Mouse (Mus musculus) layer of hippocampus, adult 9-11 months (tissue): Measurements from ENCODE around the gene Cideb.
A peak's percentile ranks its signal among the peaks of the same experiment; 100 is the strongest.

Source experiments
- DNase-seq: peaks from one replicate; pipeline ENCODE4 v3.0.0; 2022

Cideb gene

GRCm38 (mm10) chr14:55758363-55758784 is at the start of gene Cideb:
Gene Cideb, minus strand, starts transcription at chr14:55758458.
- DNase-seq, result no peak

DNA sequence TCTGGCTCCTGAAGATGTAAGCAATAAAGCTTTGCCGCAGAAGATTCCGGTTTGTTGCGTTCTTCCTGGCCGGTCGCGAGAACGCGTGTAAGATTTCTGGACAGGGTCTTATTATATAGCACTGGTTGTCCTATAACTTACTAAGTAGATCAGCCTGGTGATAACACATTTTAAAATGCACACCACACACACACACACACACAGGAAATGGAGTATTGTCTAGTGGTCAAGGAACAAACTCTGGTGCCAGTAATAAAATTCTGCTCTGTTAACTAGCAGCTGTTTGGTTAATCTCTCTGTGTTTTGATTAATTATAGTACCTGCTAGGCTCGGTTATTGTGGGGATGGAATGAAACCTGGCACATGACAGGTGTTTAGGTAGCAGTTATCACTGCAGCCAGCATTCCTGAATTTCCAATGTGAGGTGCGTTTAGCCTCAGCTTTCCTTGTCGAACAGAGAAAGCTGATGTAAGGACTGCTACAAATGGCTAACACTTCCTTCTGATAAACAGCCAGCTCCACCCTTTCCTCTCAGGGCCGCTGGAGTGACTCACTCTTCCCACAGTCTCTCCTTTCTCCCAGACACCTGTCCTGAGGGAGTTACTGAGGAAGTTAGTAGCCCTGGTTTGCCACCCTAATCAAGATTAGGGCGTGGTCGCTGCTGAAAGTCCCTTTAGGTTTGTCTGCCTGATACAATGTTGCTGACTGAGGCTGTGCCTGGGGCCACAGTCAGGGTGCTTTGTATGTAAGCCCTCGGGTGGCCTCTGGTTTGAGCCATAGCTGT is 37.3 kb upstream of the Cideb start:
- no peak for DNase-seq

- no peak for DNase-seq
Measured at GRCm38 (mm10) chr14:55793946-55794345, 35.7 kb upstream of the Cideb start.

DNA sequence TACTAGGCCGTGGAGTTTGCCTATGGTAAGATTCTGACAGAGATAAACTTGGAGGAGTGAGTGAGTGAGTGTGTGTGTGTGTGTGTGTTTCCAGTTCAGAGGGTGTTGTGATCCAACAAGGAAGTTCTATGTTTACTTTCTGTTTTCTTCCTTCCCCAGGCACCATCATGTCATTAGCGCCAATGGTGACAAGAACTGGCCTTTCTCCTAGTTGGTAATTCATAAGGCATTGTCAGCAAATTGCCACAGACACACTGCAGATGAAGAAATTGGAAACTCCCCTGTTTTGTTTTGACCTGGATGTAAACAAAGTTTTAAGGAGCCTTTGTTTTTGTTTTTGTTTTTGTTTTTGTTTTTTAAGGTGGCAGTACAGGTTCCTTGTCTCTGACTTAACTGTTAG is 35.2 kb upstream of the Cideb start:
- DNase-seq, result no peak

GRCm38 (mm10) chr14:55788256-55789050 is 30.2 kb upstream of the Cideb start, which contains the start of gene Ripk3:
Gene Ripk3, minus strand, starts transcription at chr14:55788865.
- DNase-seq, result no peak

GRCm38 (mm10) chr14:55787731-55788130 is 29.5 kb upstream of the Cideb start:
- no peak for DNase-seq

- DNase-seq, result no peak
Measured at GRCm38 (mm10) chr14:55785195-55785594, 26.9 kb upstream of the Cideb start.

DNA sequence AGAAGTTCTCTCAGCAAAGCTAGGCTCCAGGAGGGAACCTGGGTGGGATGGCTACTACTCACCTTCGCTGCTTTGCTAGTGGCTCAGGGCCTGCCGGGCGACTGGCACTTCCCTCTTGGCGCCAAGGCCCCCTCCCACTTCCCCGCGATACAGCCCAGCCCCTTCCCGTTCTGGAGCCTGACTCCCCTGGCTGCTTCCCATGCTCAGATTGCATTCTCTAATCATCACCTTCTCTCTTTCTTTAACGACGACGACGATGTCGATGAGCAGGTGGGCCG is 25.6 kb upstream of the Cideb start, which contains the start of gene Adcy4:
Gene Adcy4 (minus strand): TSS at position 138 of the 278 bp plus-strand sequence.
- DNase-seq, result no peak

- DNase-seq, result no peak
Measured at GRCm38 (mm10) chr14:55783171-55783957, 25.1 kb upstream of the Cideb start.

DNA sequence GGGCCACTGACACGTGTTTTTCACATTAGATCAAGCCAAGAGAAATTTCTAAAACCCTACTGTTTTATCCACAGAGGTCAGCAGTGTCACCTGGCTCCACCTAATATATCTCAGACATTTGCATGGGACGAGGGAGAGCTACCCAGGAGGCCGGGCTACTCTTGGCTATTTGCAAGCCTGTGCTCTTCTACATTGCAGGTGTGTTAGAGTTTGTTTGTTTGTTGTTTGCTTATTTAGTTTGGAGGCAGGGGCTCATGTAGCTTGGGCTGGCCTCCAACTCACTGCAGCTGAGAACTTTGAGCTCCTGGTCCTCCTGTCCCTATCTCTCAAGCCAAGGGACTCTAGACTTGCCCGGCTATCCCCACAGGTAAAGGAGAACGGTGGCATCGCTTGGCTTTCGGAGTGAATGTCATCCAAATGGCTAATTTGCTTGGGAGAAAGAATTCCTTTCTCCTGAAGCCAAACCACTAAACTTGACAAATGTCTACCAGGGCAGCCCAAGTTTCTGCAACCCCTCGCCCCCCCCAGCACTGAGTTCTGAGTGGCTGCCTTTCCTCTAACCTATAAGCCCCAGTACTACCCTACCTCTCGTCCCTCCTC is 24.2 kb upstream of the Cideb start:
- no peak for DNase-seq

DNA sequence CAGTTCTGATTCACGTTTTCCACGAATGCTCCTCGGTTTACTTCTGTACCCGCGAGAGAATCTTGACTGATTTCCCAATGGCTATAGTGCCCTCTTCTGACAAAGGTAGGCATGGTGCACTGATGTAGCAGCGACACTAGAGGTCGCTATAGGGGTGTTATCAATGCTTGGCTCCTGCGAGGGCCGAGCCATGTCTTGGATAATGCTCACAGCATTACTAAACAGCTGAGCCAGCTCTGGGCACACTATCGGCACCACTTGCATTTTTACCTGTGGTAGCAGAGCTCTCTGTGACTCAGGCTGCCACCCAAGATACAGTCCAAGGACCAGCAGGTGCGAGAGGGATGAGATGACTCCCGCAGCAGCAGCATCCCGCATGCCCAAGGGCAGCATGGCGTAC is 23.1 kb upstream of the Cideb start:
- peak; percentile 51 for DNase-seq

GRCm38 (mm10) chr14:55780736-55781135 is 22.5 kb upstream of the Cideb start:
- DNase-seq, result no peak

- DNase-seq, result peak; percentile 1
Measured at GRCm38 (mm10) chr14:55779656-55780055, 21.4 kb upstream of the Cideb start.

- peak; percentile 1 for DNase-seq
Measured at GRCm38 (mm10) chr14:55778686-55779085, 20.4 kb upstream of the Cideb start.

GRCm38 (mm10) chr14:55777806-55778205 is 19.5 kb upstream of the Cideb start:
- no peak for DNase-seq

DNA sequence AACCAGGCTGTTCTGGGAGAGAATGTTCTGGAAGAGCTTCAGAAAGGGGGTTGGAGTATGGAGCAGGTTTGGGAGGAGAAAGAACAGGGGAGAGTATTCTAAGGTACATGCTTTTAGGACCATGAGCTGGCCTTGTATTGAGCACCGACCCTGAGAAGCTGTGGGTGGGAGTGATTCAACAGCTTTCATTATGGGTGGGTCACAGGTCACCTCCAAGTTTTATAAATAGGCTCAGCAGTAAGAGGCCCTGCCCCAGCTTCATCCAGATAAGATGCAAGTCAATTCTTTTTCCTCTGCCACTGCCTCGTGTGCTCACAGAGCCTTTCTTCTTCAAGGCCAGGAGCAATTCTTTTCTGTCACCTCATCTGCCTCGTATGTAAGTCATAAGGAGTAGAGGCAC is 18.9 kb upstream of the Cideb start:
- DNase-seq, result no peak

DNA sequence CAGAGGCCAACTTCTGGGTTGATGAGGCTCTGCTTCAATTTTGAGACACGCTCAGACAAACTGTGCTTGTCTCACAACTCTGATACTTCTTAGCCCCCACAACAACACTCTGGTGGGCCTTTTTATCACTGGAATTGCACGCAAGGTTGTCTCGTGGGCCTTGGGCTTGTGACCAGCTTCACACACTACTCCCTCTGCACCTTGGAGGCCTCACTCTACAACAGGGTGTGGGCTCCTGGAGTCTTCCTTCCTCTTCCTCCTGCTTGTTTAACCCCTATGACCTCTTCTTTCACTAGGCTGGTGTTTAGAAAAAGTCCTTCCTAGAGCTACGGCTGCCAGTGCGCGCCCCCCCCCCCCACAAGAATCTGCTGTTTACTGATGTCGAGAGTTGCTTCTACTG is 18.5 kb upstream of the Cideb start:
- no peak for DNase-seq

GRCm38 (mm10) chr14:55769087-55769703 is 10.9 kb upstream of the Cideb start:
- no peak for DNase-seq

GRCm38 (mm10) chr14:55768555-55768954 is 10.3 kb upstream of the Cideb start:
- no peak for DNase-seq

GRCm38 (mm10) chr14:55767519-55768414 is 9.5 kb upstream of the Cideb start:
- DNase-seq, result no peak

DNA sequence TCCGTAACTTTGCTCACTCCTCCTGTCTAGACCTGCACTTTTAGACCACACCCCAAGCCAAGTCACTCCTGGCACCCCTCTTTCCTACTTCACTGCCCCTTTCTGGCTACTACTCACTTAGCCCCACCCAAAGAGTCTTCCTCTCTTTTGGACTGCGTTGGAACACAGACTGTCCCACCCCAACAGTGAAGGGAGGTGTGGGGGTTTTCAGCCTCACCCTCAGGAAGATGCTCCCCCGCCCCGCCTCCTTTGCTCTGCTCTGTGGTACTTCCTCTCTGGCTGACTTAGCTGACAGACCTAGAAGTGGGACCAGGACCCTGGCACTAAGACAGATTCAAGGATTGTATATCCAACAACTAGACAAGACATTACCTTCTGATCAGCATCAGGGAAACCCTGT is 7.4 kb upstream of the Cideb start, which contains the start of gene Ltb4r1:
Gene Ltb4r1 (plus strand): TSS at position 267 of the 400 bp plus-strand sequence.
- DNase-seq, result no peak
